Mouse (Mus musculus) layer of hippocampus, postnatal 10 days (tissue): ENCODE measurements around the gene A730071L15Rik. TPM values are rescaled to one million over a fixed set of nuclear protein-coding genes. Genes with fewer than 3 reads are reported as not detected.

Experiments used
- DNase-seq, 2 experiments: peaks; one replicate each; pipeline ENCODE4 v3.0.0; 2021; ENCODE audit warnings: low spot score in 2 of 2
- long read RNA-seq: library from polyadenylated mRNA; stranded (forward); transcript quantifications from one replicate; pipeline ENCODE4 v2.0.0, GENCODE M21; 2023
- total RNA-seq, 2 experiments: library from RNA; stranded (reverse); gene quantifications; 2 replicates each; pipeline ENCODE4 v1.2.3; 2021

A730071L15Rik gene
- total RNA-seq: not detected
- long read RNA-seq: 0 reads

GRCm38 (mm10) chr11:6199410-6200086 is at the start of gene A730071L15Rik:
A730071L15Rik (plus strand) TSS chr11:6200029.
- DNase-seq: no peak

- no peak for DNase-seq
Observed at GRCm38 (mm10) chr11:6152864-6153263, 47.0 kb upstream of the A730071L15Rik start.

DNA sequence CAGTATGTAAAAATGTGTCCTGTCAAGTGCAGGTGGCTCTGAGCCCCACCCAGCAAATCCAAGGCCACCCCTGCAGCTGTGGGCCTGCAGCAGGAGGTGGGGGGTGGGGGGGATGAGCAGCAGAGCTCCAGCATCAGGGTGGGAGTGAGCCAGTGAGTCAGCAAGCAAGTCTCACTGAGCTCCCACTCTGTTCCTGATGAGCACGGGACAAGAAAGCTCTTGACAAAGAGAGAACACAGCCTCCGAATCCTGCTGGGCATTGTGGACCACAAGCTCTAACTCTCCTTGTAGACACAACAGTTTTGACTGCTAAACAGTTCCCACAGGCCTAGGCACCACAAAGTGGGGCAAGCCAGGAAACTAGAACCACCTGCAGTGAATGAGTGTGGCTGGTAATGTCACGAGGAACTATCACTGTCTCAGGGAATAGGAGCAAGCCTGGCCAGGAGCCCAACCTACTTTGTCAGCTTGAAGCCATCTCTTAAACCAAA is 45.6 kb upstream of the A730071L15Rik start:
- DNase-seq: no peak

DNA sequence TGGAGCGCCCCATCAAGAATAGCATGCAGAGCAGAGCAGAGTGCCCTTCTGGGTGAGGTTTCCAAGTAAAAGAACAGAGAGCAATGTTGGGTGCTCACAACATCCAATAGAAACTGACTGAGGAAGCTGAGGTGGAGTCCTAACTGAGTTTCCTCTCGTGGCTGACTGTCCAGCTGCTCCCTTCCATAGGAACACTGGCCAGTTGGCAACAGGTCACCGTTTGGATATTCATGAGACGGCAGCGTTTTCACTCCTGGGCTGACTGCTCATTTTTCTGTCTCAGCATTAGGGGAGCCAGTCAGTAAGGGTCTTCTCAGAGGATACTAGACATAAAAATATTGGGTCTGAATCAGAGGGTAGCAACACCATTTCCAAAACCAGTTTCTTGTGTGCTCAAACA is 43.2 kb upstream of the A730071L15Rik start:
- no peak for DNase-seq

DNA sequence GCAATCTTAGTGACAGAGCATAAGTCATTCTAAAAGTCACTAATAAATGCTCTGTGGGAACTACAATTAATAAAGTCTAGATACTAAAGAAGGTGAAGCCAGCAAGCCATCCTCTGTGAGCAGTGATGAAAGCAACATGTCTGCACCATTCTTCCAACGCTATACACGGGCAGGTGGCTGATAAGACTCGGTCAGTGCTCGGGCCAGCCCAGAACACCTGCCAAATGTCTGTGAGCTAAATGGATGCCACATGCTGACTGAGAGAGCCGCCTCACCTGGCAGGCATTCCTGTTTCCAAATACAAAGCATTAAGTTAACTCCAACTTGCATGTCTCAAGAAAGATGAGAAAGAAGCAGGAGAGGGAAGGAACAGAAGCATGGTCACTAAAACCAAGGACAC is 42.7 kb upstream of the A730071L15Rik start:
- no peak for DNase-seq

DNA sequence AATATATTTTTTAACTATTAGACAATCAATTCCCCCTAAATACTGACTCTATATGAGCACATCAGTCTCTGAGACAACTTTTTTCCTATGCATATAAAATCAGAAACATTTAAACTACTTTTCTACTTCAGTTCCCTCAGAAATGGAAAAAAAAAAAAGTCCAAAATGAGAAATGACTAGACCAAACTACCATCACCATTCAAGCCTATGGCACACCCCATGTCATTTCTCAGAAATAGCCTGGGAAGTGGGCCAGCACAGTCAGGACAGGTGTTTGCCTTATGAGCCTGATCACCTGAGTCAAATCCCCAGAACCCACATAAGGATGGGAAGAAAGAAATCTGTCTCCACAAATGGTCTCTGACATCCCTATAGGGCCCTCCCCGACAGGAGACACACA is 41.3 kb upstream of the A730071L15Rik start:
- no peak for DNase-seq

- no peak for DNase-seq
Observed at GRCm38 (mm10) chr11:6159704-6160275, 40.0 kb upstream of the A730071L15Rik start.

GRCm38 (mm10) chr11:6160663-6161271 is 39.1 kb upstream of the A730071L15Rik start:
- no peak for DNase-seq

DNA sequence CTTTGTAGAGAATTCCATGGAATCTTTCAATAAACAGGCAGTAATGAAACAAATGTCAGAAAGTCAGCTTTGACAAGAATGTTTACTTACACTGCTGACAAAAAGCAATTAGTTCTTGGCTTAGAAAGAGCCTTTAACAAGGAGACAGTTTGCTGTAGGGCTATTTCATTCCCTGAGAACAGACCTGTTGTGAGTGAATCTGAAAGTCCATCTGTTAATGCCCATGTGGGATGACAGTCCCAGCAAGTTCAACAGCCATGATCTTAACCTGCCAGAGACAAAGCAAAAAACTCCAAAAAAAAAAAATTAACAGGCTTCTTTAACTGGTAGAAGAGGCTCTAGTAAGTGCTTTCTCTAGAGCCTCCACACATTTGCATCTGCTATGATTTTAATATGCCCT is 38.3 kb upstream of the A730071L15Rik start:
- no peak for DNase-seq

DNA sequence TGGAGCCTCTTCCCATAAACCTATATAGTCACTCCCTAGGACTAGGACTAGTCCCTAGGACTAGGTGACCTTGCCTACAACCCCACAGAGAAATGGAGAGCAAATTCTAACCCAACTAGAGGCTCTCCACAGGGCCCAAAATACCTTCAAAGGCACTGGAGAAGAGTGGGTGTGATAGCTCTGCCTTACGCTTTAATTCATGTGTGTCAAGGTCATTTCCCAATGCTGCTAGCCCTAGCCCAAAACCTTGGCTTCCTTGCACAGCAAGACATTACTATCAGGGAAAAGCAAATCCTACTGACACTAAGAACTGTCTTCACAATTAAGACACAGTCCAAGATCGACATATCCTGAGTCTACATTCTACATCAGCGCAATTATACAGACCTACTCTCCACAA is 36.8 kb upstream of the A730071L15Rik start:
- DNase-seq: no peak

DNA sequence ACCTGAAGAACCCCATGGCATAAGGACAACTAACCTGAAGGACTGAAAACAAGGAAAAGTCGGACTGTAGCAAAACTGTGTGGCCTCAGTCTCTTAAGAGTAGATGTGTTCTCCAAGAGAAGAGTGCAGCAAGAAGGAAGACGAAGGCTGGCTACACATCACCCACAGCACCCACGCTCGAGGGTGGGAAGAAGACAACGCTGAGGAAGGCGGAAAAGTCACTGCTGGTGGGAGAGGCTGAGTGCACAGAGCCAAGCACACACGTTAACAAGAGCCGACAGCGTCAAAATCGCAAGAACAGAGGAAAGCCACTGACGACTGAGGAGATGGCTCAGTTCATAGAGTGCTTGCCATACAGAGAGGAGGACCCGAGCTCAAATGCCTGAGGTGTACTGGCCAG is 36.1 kb upstream of the A730071L15Rik start:
- no peak for DNase-seq

DNA sequence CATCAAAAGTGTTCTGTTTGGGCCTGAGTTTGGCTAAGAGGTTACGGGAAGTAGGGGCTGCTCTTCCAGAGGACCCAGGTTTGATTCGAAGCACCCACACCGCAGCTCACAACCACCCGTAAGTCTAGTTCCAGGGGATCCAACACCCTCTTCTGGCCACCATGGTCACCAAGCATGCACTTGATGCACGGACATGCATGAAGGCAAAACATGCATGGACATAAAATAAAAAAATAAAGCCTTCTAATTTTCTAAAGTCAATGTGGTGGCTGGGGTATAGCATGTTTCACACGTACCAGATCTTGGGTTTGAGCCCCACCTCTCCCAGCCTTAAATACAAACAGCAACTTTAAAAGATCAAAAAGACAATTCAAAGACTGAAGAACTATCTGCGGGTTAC is 35.0 kb upstream of the A730071L15Rik start:
- no peak for DNase-seq

DNA sequence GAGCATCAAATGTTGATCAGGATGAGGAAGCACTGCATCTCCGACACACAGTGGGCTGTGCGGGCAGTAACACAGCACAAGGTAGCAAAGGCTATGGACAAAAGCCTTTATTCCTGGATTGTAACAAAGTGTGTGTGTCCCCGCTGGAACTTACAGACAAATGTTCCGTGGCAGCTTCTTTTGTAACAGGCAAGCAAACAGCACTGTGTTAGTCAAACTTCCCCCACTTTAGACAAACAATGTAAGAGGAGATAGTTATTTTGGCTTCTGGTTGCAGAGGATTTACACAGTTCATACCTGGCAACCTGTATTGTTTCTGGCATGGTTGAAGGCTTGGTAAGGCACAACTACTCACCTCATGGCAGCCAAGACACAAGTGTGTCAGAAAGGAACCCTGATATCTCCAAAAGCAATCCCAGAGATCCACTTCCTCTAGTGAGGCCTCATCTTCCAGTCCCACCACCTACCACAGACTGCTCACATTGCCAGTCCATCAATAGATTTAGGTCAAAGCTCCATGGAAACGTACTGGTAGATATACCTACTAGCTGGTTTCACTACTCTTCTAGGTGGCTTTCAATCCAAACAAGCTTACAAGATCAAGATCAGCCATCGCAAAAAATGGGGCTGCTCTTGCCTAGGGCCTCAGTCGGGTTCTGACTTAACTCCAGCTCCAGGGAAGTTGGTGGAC is 34.3 kb upstream of the A730071L15Rik start:
- no peak for DNase-seq

- DNase-seq: no peak
Observed at GRCm38 (mm10) chr11:6166351-6166750, 33.5 kb upstream of the A730071L15Rik start.

DNA sequence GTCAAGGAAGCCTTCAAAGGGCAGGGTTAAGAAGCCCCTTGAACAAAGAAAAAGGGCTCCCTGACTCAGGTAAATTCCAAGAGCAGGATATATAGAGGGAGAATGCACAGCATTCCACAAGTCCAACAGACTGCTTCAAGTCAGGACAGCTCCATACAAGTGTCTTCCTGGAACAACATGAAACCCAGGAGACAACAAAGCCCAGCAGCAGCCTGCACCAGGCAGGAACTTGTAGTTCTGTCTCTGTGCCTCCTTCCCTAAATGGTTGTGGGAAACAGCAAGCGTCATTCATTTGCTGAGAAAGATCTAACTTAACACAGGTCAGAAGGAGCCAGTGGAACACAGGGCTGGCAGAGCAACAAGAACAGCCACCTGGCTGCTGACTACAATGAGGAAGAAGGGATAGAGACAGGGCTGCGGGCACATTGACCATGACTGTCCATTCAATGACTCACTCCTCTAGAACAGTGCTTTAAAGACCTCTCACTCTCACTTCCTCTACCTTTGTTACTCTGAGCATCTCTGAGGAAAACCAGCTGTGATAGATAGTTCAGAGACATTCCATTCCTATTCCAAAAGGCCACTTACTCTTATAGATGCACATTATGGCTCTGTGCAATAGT is 30.7 kb upstream of the A730071L15Rik start:
- DNase-seq: no peak

DNA sequence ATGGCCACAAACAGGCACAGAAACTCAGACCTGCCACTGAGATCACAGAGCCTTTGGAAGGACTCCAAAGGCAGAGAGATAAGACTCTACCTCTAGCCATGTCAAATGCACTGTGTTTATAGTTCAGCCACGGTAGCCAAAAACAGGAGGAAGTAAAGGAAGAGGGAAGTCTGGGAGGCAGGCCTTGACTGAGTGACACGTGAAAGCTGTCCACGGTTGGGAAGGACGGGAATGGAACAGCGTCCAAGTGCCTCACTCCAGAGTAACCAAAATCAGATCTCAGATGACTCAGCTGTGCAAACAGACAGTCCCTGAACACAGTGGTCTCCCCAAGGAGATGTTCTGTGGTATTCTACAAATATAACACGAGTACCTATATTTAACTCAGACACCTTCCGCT is 25.1 kb upstream of the A730071L15Rik start:
- DNase-seq: no peak

DNA sequence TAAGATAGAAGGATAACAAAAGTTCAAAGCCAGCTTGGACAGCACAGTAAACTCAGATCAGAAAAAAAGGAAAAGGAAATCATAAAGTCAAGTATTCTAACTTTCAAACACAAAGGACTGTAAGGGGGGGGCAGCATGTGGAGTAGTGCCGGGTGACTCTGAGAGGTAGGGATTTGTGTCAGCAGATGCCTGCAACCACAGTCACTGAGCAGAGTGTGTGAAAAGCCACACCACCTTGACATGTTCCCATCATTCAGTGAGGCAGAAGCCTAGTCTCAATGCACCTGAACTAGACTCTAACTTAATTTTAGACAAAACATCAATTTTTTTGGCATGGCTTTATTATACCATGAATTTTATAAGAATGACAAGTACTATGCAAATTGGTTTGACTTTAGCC is 24.3 kb upstream of the A730071L15Rik start:
- DNase-seq: no peak

- no peak for DNase-seq
Observed at GRCm38 (mm10) chr11:6177781-6178420, 21.9 kb upstream of the A730071L15Rik start.

DNA sequence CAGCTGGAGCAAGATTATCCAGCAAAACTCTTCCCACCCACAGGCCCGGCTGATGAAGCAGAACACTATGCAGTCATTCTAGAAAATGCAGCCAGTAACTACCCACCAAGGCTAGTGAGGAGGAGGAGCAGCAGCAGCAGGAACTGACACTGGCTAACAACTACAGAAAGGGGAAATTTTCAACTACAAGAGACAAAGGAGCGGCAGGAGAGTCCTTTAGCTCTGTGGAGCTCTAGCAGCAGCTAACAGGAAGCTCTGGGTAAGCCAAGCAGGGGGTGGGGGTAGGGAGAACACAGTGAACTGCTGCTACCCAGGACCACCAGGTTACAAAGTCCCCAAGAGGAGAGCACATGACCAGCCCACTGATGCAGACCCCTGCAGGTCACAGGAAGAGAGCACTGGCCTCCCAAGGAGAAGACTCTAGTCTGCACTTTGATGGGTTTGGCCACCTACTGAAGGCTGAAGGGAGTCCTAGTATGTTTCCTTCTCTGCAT is 21.1 kb upstream of the A730071L15Rik start:
- no peak for DNase-seq

DNA sequence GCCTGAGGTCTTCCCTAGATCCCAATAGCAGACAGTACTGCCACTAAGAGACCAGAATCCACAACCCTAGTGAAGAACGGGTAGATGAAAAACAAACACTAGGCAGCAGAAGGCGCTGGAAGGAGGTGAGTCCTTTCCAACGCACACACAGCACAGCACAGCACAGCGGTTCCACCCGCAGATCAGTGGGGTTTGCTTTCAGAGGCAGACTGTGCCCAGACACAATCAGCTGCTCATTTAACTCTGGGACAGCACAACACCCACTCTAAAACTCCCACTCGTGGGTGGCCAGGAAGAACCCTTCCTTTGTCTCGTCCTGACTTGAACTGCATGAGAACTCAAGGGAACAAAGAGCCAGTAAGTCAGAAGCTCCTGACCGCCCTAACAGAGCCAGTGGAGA is 20.6 kb upstream of the A730071L15Rik start:
- peak in 1 of 2 experiments; percentile 25 for DNase-seq
